Mouse (Mus musculus) CD4-positive, CD25-positive, alpha-beta regulatory T cell, adult 2 months (primary cell): ENCODE data around the gene Gm20517.
"Not testable (repeated sequence)": the region's sequence is repeated elsewhere in the genome, so short reads cannot be mapped to it uniquely, and the experiment has no call there.

Experiments used
- DNase-seq: peaks from one replicate; pipeline ENCODE4 v3.0.0-alpha.2; 2012; ENCODE audit warnings: low read depth, low spot score

Gm20517 gene

GRCm38 (mm10) chr17:47596839-47597164 is 14.6 kb upstream of the Gm20517 start:
- DNase-seq, result no peak

- no peak for DNase-seq
Measured at GRCm38 (mm10) chr17:47597261-47597660, 14.1 kb upstream of the Gm20517 start.

- peak; percentile 78 for DNase-seq
Measured at GRCm38 (mm10) chr17:47597838-47598579, 13.4 kb upstream of the Gm20517 start.

GRCm38 (mm10) chr17:47598580-47599304 is 12.6 kb upstream of the Gm20517 start:
- DNase-seq, result not testable (repeated sequence)

GRCm38 (mm10) chr17:47599511-47600297 is 11.7 kb upstream of the Gm20517 start:
- peak; percentile 54 for DNase-seq

- peak; percentile 77 for DNase-seq
Measured at GRCm38 (mm10) chr17:47600601-47601388, 10.6 kb upstream of the Gm20517 start.

GRCm38 (mm10) chr17:47601389-47601755 is 10.0 kb upstream of the Gm20517 start:
- no peak for DNase-seq

- DNase-seq, result no peak
Measured at GRCm38 (mm10) chr17:47602289-47602688, 9.1 kb upstream of the Gm20517 start.

- DNase-seq, result peak; percentile 72
Measured at GRCm38 (mm10) chr17:47606220-47606619, 5.2 kb upstream of the Gm20517 start.

- no peak for DNase-seq
Measured at GRCm38 (mm10) chr17:47609182-47609581, 2.2 kb upstream of the Gm20517 start.

- DNase-seq, result no peak
Measured at GRCm38 (mm10) chr17:47611661-47611982, 233 bp downstream of the Gm20517 start.

GRCm38 (mm10) chr17:47614018-47614417 is 2.6 kb downstream of the Gm20517 start:
- peak; percentile 78 for DNase-seq

GRCm38 (mm10) chr17:47616119-47616518 is 4.7 kb downstream of the Gm20517 start:
- no peak for DNase-seq

GRCm38 (mm10) chr17:47616652-47617051 is 5.3 kb downstream of the Gm20517 start:
- DNase-seq, result no peak

- no peak for DNase-seq
Measured at GRCm38 (mm10) chr17:47617605-47618307, 6.4 kb downstream of the Gm20517 start.

- no peak for DNase-seq
Measured at GRCm38 (mm10) chr17:47618556-47619311, 7.3 kb downstream of the Gm20517 start.

- DNase-seq, result no peak
Measured at GRCm38 (mm10) chr17:47622912-47623554, 11.6 kb downstream of the Gm20517 start.

- DNase-seq, result not testable (repeated sequence)
Measured at GRCm38 (mm10) chr17:47624572-47624971, 13.2 kb downstream of the Gm20517 start.

GRCm38 (mm10) chr17:47625088-47625487 is 13.7 kb downstream of the Gm20517 start:
- no peak for DNase-seq

- DNase-seq, result no peak
Measured at GRCm38 (mm10) chr17:47626031-47626430, 14.6 kb downstream of the Gm20517 start.
